Mouse (Mus musculus): ENCODE data around the gene Extl1.

DNA sequence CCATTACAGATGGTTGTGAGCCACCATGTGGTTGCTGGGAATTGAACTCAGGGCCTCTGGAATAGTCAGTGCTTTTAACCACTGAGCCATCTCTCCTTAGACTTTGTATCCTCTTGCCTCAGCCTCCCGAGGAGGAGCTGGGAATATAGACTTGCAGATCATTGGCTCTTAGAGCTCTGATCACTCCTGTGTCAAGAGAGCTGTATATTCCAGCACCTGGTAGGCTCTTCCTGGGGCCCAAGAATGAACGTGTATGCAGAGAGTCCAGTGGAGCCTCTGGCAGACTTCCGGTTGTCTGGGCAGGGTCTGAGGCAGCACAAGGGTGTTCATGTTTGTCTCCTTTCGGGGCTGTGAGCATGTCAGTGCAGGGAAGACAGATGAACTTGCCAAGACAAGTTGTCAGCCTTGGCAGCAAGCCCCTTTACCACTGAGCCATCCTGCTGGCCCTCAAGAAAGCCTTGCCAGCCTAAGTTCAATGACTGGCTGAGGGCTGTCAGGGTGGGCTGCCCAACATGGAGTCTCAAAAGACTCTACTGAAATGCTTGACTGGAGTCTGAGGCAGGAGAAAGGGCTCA lies 69.5 kb downstream of the Extl1 start:
- TF ChIP-seq GATA1 (IDR thresholded peaks at IDR 0.05; ENCODE audit: borderline replicate concordance, low read length) (no peak), CTCF (IDR thresholded peaks at IDR 0.05; ENCODE audit: low read depth, low read length) (no peak), TAL1 (conservative IDR thresholded peaks at IDR 0.05; ENCODE audit: low read depth, low read length) (no peak), POLR2AphosphoS5 (IDR thresholded peaks at IDR 0.05; ENCODE audit: insufficient replicate concordance, low read depth, low read length) (no peak), GATA2 (IDR thresholded peaks at IDR 0.05; ENCODE audit: borderline replicate concordance, low read depth, low read length) (no peak)
